Mouse (Mus musculus): ENCODE data around the gene Gm10643. TPM values are rescaled to one million over a fixed set of nuclear protein-coding genes. Genes with fewer than 3 reads are reported as not detected.
A peak's percentile ranks its signal among the peaks of the same experiment; 100 is the strongest.

The Gm10643 gene
- total RNA-seq, 1 experiment from 2014 or later = 2.4 TPM

GRCm38 (mm10) chr8:84046505-84046904 is 18.4 kb downstream of the Gm10643 start:
- ATAC-seq (replicated peaks; ENCODE audit: insufficient number of reproducible peaks, low FRiP score, low TSS enrichment, poor library complexity, severe bottlenecking) = no peak

GRCm38 (mm10) chr8:84044900-84045299 is 20.0 kb downstream of the Gm10643 start, which contains the start of gene Rln3:
Gene Rln3 (minus strand): TSS chr8:84045000.
- ATAC-seq (replicated peaks; ENCODE audit: insufficient number of reproducible peaks, low FRiP score, low TSS enrichment, poor library complexity, severe bottlenecking) = no peak

GRCm38 (mm10) chr8:84044103-84044502 is 20.8 kb downstream of the Gm10643 start:
- ATAC-seq (replicated peaks; ENCODE audit: insufficient number of reproducible peaks, low FRiP score, low TSS enrichment, poor library complexity, severe bottlenecking) = no peak

GRCm38 (mm10) chr8:84042948-84043342 is 22.0 kb downstream of the Gm10643 start:
- no peak for ATAC-seq (replicated peaks; ENCODE audit: insufficient number of reproducible peaks, low FRiP score, low TSS enrichment, poor library complexity, severe bottlenecking)

GRCm38 (mm10) chr8:84042066-84042947 is 22.6 kb downstream of the Gm10643 start, which contains the start of gene Il27ra:
Gene Il27ra (minus strand): TSS chr8:84042589.
- ATAC-seq (replicated peaks; ENCODE audit: insufficient number of reproducible peaks, low FRiP score, low TSS enrichment, poor library complexity, severe bottlenecking) = peak; percentile 83

- peak; percentile 50 for ATAC-seq (replicated peaks; ENCODE audit: insufficient number of reproducible peaks, low FRiP score, low TSS enrichment, poor library complexity, severe bottlenecking)
Measured at GRCm38 (mm10) chr8:84039050-84039449, 25.9 kb downstream of the Gm10643 start.

- ATAC-seq (replicated peaks; ENCODE audit: insufficient number of reproducible peaks, low FRiP score, low TSS enrichment, poor library complexity, severe bottlenecking) = no peak
Measured at GRCm38 (mm10) chr8:84038015-84038414, 26.9 kb downstream of the Gm10643 start.

GRCm38 (mm10) chr8:84032777-84033176 is 32.2 kb downstream of the Gm10643 start:
- ATAC-seq (replicated peaks; ENCODE audit: insufficient number of reproducible peaks, low FRiP score, low TSS enrichment, poor library complexity, severe bottlenecking) = no peak

GRCm38 (mm10) chr8:84029272-84029671 is 35.7 kb downstream of the Gm10643 start:
- no peak for ATAC-seq (replicated peaks; ENCODE audit: insufficient number of reproducible peaks, low FRiP score, low TSS enrichment, poor library complexity, severe bottlenecking)

GRCm38 (mm10) chr8:84027449-84027848 is 37.5 kb downstream of the Gm10643 start:
- no peak for ATAC-seq (replicated peaks; ENCODE audit: insufficient number of reproducible peaks, low FRiP score, low TSS enrichment, poor library complexity, severe bottlenecking)

- ATAC-seq (replicated peaks; ENCODE audit: insufficient number of reproducible peaks, low FRiP score, low TSS enrichment, poor library complexity, severe bottlenecking) = no peak
Measured at GRCm38 (mm10) chr8:84025863-84026262, 39.1 kb downstream of the Gm10643 start.

GRCm38 (mm10) chr8:84024171-84024570 is 40.8 kb downstream of the Gm10643 start:
- no peak for ATAC-seq (replicated peaks; ENCODE audit: insufficient number of reproducible peaks, low FRiP score, low TSS enrichment, poor library complexity, severe bottlenecking)

GRCm38 (mm10) chr8:84023631-84024030 is 41.3 kb downstream of the Gm10643 start:
- ATAC-seq (replicated peaks; ENCODE audit: insufficient number of reproducible peaks, low FRiP score, low TSS enrichment, poor library complexity, severe bottlenecking) = no peak

GRCm38 (mm10) chr8:84023085-84023484 is 41.9 kb downstream of the Gm10643 start:
- no peak for ATAC-seq (replicated peaks; ENCODE audit: insufficient number of reproducible peaks, low FRiP score, low TSS enrichment, poor library complexity, severe bottlenecking)

GRCm38 (mm10) chr8:84021569-84021968 is 43.4 kb downstream of the Gm10643 start:
- no peak for ATAC-seq (replicated peaks; ENCODE audit: insufficient number of reproducible peaks, low FRiP score, low TSS enrichment, poor library complexity, severe bottlenecking)

- no peak for ATAC-seq (replicated peaks; ENCODE audit: insufficient number of reproducible peaks, low FRiP score, low TSS enrichment, poor library complexity, severe bottlenecking)
Measured at GRCm38 (mm10) chr8:84021096-84021495, 43.8 kb downstream of the Gm10643 start, which contains the start of gene Palm3. Gene Palm3 (plus strand): TSS chr8:84021471.

- no peak for ATAC-seq (replicated peaks; ENCODE audit: insufficient number of reproducible peaks, low FRiP score, low TSS enrichment, poor library complexity, severe bottlenecking)
Measured at GRCm38 (mm10) chr8:84019738-84020137, 45.2 kb downstream of the Gm10643 start.

- ATAC-seq (replicated peaks; ENCODE audit: insufficient number of reproducible peaks, low FRiP score, low TSS enrichment, poor library complexity, severe bottlenecking) = no peak
Measured at GRCm38 (mm10) chr8:84015833-84016232, 49.1 kb downstream of the Gm10643 start.
